Mouse (Mus musculus): ENCODE measurements around the gene Tmem240. TPM values are rescaled to one million over a fixed set of nuclear protein-coding genes. Genes with fewer than 3 reads are reported as not detected.
A peak's percentile ranks its signal among the peaks of the same experiment; 100 is the strongest.

Gene Tmem240
- polyA plus RNA-seq, 1 experiment from 2014 or later, result 0.10 TPM

GRCm38 (mm10) chr4:155772786-155773185 lies 38.2 kb downstream of the Tmem240 start:
- no peaks in the 10 kb centered on the region for H3K36me3 ChIP-seq (ENCODE audit: inconsistent target)
- no peak overlapping the region for H3K27ac ChIP-seq
- no peak overlapping the region for H3K4me3 ChIP-seq (ENCODE audit: inconsistent target)
- WGBS (ENCODE audit: missing documents), result 87% methylated on average over 13 of the region's 13 CpGs
- no peaks in the 10 kb centered on the region for H3K79me2 ChIP-seq (ENCODE audit: inconsistent target)

GRCm38 (mm10) chr4:155773335-155774078 lies 38.9 kb downstream of the Tmem240 start:
- Histone ChIP-seq H3K79me2 (ENCODE audit: inconsistent target) (no peaks in the 10 kb centered on the region), H3K27ac (no peak overlapping the region), H3K36me3 (ENCODE audit: inconsistent target) (no peaks in the 10 kb centered on the region), H3K4me3 (ENCODE audit: inconsistent target) (no peak overlapping the region)
- 60% methylated on average over 5 of the region's 5 CpGs for WGBS (ENCODE audit: missing documents)

GRCm38 (mm10) chr4:155774280-155774754 lies 39.7 kb downstream of the Tmem240 start, which contains the start of gene Vwa1:
Gene Vwa1, minus strand, starts transcription at chr4:155774698.
- no peaks in the 10 kb centered on the region for H3K36me3 ChIP-seq (ENCODE audit: inconsistent target)
- H3K79me2 ChIP-seq (ENCODE audit: inconsistent target), result no peaks in the 10 kb centered on the region
- H3K4me3 ChIP-seq (ENCODE audit: inconsistent target), result no peak within 1 kb of the TSS
- 1% methylated on average over 35 of the region's 35 CpGs for WGBS (ENCODE audit: missing documents)
- no peak within 1 kb of the TSS for H3K27ac ChIP-seq

- H3K79me2 ChIP-seq (ENCODE audit: inconsistent target), result no peaks in the 10 kb centered on the region
- no peak overlapping the region for H3K4me3 ChIP-seq (ENCODE audit: inconsistent target)
- no peaks in the 10 kb centered on the region for H3K36me3 ChIP-seq (ENCODE audit: inconsistent target)
Measured at GRCm38 (mm10) chr4:155774971-155775740, 40.6 kb downstream of the Tmem240 start.

GRCm38 (mm10) chr4:155775855-155776254 lies 41.3 kb downstream of the Tmem240 start:
- Histone ChIP-seq H3K79me2 (ENCODE audit: inconsistent target) (no peaks in the 10 kb centered on the region), H3K27ac (no peak overlapping the region), H3K36me3 (ENCODE audit: inconsistent target) (no peaks in the 10 kb centered on the region), H3K4me3 (ENCODE audit: inconsistent target) (no peak overlapping the region)
- 96% methylated on average over 3 of the region's 3 CpGs for WGBS (ENCODE audit: missing documents)

More at GRCm38 (mm10) chr4:155774971-155775740, 40.6 kb downstream of the Tmem240 start:
- no peak overlapping the region for H3K27ac ChIP-seq
- 23% methylated on average over 9 of the region's 9 CpGs for WGBS (ENCODE audit: missing documents)

GRCm38 (mm10) chr4:155776704-155777335 lies 42.2 kb downstream of the Tmem240 start:
- no peaks in the 10 kb centered on the region for H3K79me2 ChIP-seq (ENCODE audit: inconsistent target)
- H3K27ac ChIP-seq, result no peak overlapping the region
- H3K4me3 ChIP-seq (ENCODE audit: inconsistent target), result no peak overlapping the region
- no peaks in the 10 kb centered on the region for H3K36me3 ChIP-seq (ENCODE audit: inconsistent target)
- 58% methylated on average over 2 of the region's 2 CpGs for WGBS (ENCODE audit: missing documents)

- 100% methylated on average over 2 of the region's 2 CpGs for WGBS (ENCODE audit: missing documents)
- H3K4me3 ChIP-seq (ENCODE audit: inconsistent target), result no peak overlapping the region
- no peaks in the 10 kb centered on the region for H3K36me3 ChIP-seq (ENCODE audit: inconsistent target)
Measured at GRCm38 (mm10) chr4:155777816-155778215, 43.2 kb downstream of the Tmem240 start.

GRCm38 (mm10) chr4:155779498-155779897 lies 44.9 kb downstream of the Tmem240 start:
- Histone ChIP-seq H3K79me2 (ENCODE audit: inconsistent target) (no peaks in the 10 kb centered on the region), H3K27ac (no peak overlapping the region), H3K36me3 (ENCODE audit: inconsistent target) (no peaks in the 10 kb centered on the region), H3K4me3 (ENCODE audit: inconsistent target) (no peak overlapping the region)
- 88% methylated on average over 4 of the region's 4 CpGs for WGBS (ENCODE audit: missing documents)

More at GRCm38 (mm10) chr4:155777816-155778215, 43.2 kb downstream of the Tmem240 start:
- H3K79me2 ChIP-seq (ENCODE audit: inconsistent target), result no peaks in the 10 kb centered on the region
- no peak overlapping the region for H3K27ac ChIP-seq

GRCm38 (mm10) chr4:155780895-155781294 lies 46.3 kb downstream of the Tmem240 start:
- Histone ChIP-seq H3K4me3 (ENCODE audit: inconsistent target) (no peak overlapping the region), H3K79me2 (ENCODE audit: inconsistent target) (no peaks in the 10 kb centered on the region), H3K27ac (no peak overlapping the region), H3K36me3 (ENCODE audit: inconsistent target) (no peaks in the 10 kb centered on the region)
- 89% methylated on average over 6 of the region's 6 CpGs for WGBS (ENCODE audit: missing documents)

GRCm38 (mm10) chr4:155783486-155784080 lies 49.0 kb downstream of the Tmem240 start:
- Histone ChIP-seq H3K79me2 (ENCODE audit: inconsistent target) (no peaks in the 10 kb centered on the region), H3K27ac (no peak overlapping the region), H3K36me3 (ENCODE audit: inconsistent target) (no peaks in the 10 kb centered on the region), H3K4me3 (ENCODE audit: inconsistent target) (peak overlapping the region; percentile 13; the same call in 1 of the 2 replicates)
- WGBS (ENCODE audit: missing documents), result 51% methylated on average over 15 of the region's 16 CpGs

GRCm38 (mm10) chr4:155784081-155784701 lies 49.6 kb downstream of the Tmem240 start:
- Histone ChIP-seq H3K4me3 (ENCODE audit: inconsistent target) (peak overlapping the region; percentile 13; the same call in 1 of the 2 replicates), H3K36me3 (ENCODE audit: inconsistent target) (no peaks in the 10 kb centered on the region), H3K79me2 (ENCODE audit: inconsistent target) (no peaks in the 10 kb centered on the region), H3K27ac (no peak overlapping the region)
- 2% methylated on average over 52 of the region's 52 CpGs for WGBS (ENCODE audit: missing documents)

GRCm38 (mm10) chr4:155785246-155785645 lies 50.6 kb downstream of the Tmem240 start:
- H3K4me3 ChIP-seq (ENCODE audit: inconsistent target), result no peak overlapping the region
- H3K79me2 ChIP-seq (ENCODE audit: inconsistent target), result no peaks in the 10 kb centered on the region
- 81% methylated on average over 10 of the region's 10 CpGs for WGBS (ENCODE audit: missing documents)

GRCm38 (mm10) chr4:155785819-155786218 lies 51.2 kb downstream of the Tmem240 start, which contains the start of gene Tmem88b:
Gene Tmem88b, minus strand, starts transcription at chr4:155785874.
- Histone ChIP-seq H3K4me3 (ENCODE audit: inconsistent target) (no peak within 1 kb of the TSS), H3K36me3 (ENCODE audit: inconsistent target) (no peaks in the 10 kb centered on the region), H3K27ac (no peak within 1 kb of the TSS), H3K79me2 (ENCODE audit: inconsistent target) (no peaks in the 10 kb centered on the region)
- 83% methylated on average over 5 of the region's 5 CpGs for WGBS (ENCODE audit: missing documents)

More at GRCm38 (mm10) chr4:155785246-155785645, 50.6 kb downstream of the Tmem240 start:
- Histone ChIP-seq H3K27ac (no peak overlapping the region), H3K36me3 (ENCODE audit: inconsistent target) (no peaks in the 10 kb centered on the region)

GRCm38 (mm10) chr4:155788300-155788699 lies 53.7 kb downstream of the Tmem240 start:
- Histone ChIP-seq H3K79me2 (ENCODE audit: inconsistent target) (no peaks in the 10 kb centered on the region), H3K4me3 (ENCODE audit: inconsistent target) (no peak overlapping the region), H3K27ac (no peak overlapping the region), H3K36me3 (ENCODE audit: inconsistent target) (no peaks in the 10 kb centered on the region)
- 48% methylated on average over 3 of the region's 3 CpGs for WGBS (ENCODE audit: missing documents)
